Mouse (Mus musculus) hindbrain, embryonic 16.5 days (tissue): ENCODE measurements around the gene Spdef. TPM values are rescaled to one million over a fixed set of nuclear protein-coding genes. Genes with fewer than 3 reads are reported as not detected.
A peak's percentile ranks its signal among the peaks of the same experiment; 100 is the strongest.

Experiments used
- ATAC-seq: fragments of 200-750 bp; cut with Nextera tagmentation; 2 replicates; pipeline ENCODE4 v1.8.0; 2017; ENCODE audit warnings: moderate TSS enrichment, moderate library complexity
- H3K27ac ChIP-seq: fragments of 300-500 bp; sonication (generic); 2 replicates; pipeline ENCODE4 v1.5.1; 2014; ENCODE audit warnings: low read depth, mild to moderate bottlenecking, control low read depth, low read length, moderate library complexity
- H3K27me3 ChIP-seq: fragments of 300-500 bp; sonication (generic); replicated peaks from 2 replicates; pipeline ENCODE4 v1.6.1; 2014; ENCODE audit warnings: low read length; ENCODE audit not compliant: control insufficient read depth, insufficient read depth
- H3K36me3 ChIP-seq: fragments of 300-500 bp; sonication (generic); 2 replicates; pipeline ENCODE4 v1.6.1; 2014; ENCODE audit warnings: mild to moderate bottlenecking, low read length, moderate library complexity, mixed read lengths; ENCODE audit not compliant: control insufficient read depth, insufficient read depth
- H3K4me1 ChIP-seq: fragments of 300-500 bp; sonication (generic); 2 replicates; pipeline ENCODE4 v1.6.1; 2014; ENCODE audit warnings: low read depth, low read length; ENCODE audit not compliant: control insufficient read depth, insufficient read depth
- H3K4me2 ChIP-seq: fragments of 300-500 bp; sonication (generic); 2 replicates; pipeline ENCODE4 v1.6.1; 2014; ENCODE audit warnings: mild to moderate bottlenecking, low read length, control low read depth, moderate library complexity
- H3K4me3 ChIP-seq: fragments of 300-500 bp; sonication (generic); 2 replicates; pipeline ENCODE4 v1.5.1; 2014; ENCODE audit warnings: mild to moderate bottlenecking, low read length, control low read depth, moderate library complexity
- H3K9ac ChIP-seq: fragments of 300-500 bp; sonication (generic); 2 replicates; pipeline ENCODE4 v1.6.1; 2014; ENCODE audit warnings: low read depth, mild to moderate bottlenecking, control low read depth, low read length, moderate library complexity
- H3K9me3 ChIP-seq: fragments of 300-500 bp; sonication (generic); 2 replicates; pipeline ENCODE4 v1.6.1; 2014; ENCODE audit warnings: mild to moderate bottlenecking, low read length, moderate library complexity; ENCODE audit not compliant: control insufficient read depth
- WGBS: fragments of 180-500 bp; shearing (Covaris S2); extraction: QIAGEN DNeasy Blood & Tissue Kit; methylation state at CpG from one replicate; pipeline ENCODE4 v1.1.7; 2014; 5-methylcytosine and 5-hydroxymethylcytosine counted together
- polyA plus RNA-seq: library from polyadenylated mRNA; unstranded; fragments of >200 nt; fragmentation: Nextera tagmentation; extraction: Ambion mirVana; gene quantifications from 2 replicates; pipeline ENCODE4 v1.2.1, GENCODE M21; 2015

The Spdef gene
- polyA plus RNA-seq = 0.60 and 1.6 TPM in 2 replicates

DNA sequence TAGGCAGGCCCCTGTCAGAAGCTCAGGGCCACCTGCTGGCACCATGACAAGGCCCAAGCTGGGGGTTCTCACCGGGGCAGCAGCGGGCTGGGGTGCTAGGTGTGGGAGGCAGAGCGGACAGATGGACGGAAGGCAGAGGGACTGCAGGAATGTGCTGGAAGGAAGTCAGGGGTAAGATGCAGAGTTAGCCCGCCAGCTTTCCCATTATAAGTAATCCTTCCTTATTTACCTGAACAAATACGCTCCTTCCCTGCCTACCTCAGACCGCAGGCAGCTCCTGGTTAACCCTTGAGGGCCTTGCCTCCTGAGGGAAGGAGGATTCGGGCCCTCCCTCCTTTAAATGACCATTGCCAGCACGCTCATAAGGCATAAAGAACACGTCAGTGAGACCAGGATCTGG lies at the start of gene Spdef:
Gene Spdef, minus strand, starts transcription at position 186 of the 400 bp plus-strand sequence.
- Histone ChIP-seq H3K9ac (no peak within 1 kb of the TSS), H3K4me2 (no peak within 1 kb of the TSS), H3K36me3 (no peaks in the 10 kb centered on the region), H3K27ac (no peak within 1 kb of the TSS), H3K9me3 (no peaks in the 10 kb centered on the region), H3K27me3 (no peaks in the 10 kb centered on the region), H3K4me1 (peaks cover 8% of the 10 kb centered on the region; the same call in 1 of the 2 replicates), H3K4me3 (no peak within 1 kb of the TSS)
- ATAC-seq = no peak
- 77% methylated on average over 10 of the region's 10 CpGs for WGBS

DNA sequence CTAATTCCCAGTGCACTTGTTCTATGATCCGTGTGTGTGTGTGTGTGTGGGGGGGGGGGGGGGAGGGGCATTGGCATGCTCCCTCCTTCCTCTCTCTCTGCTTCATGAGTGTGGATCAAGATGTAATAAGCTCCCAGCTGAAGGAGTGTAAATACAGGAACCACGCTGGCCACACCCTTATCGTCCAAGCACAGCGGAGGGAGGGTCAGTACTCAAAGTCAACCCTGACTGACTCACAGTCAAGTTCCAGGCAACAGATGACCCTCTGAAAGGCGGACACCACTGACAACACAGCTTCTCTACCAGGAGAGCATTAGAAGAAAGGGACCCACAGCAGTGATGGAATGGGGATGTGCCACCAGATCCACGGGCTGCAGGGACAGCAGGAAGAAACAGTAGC lies 49.1 kb upstream of the Spdef start:
- H3K27ac ChIP-seq = no peak overlapping the region
- no peaks in the 10 kb centered on the region for H3K36me3 ChIP-seq
- H3K4me2 ChIP-seq = no peak overlapping the region
- no peak overlapping the region for H3K4me3 ChIP-seq
- no peaks in the 10 kb centered on the region for H3K4me1 ChIP-seq
- H3K9me3 ChIP-seq = no peaks in the 10 kb centered on the region
- H3K9ac ChIP-seq = no peak overlapping the region
- no peak for ATAC-seq
- 87% methylated on average over 6 of the region's 6 CpGs for WGBS
- H3K27me3 ChIP-seq = no peaks in the 10 kb centered on the region

DNA sequence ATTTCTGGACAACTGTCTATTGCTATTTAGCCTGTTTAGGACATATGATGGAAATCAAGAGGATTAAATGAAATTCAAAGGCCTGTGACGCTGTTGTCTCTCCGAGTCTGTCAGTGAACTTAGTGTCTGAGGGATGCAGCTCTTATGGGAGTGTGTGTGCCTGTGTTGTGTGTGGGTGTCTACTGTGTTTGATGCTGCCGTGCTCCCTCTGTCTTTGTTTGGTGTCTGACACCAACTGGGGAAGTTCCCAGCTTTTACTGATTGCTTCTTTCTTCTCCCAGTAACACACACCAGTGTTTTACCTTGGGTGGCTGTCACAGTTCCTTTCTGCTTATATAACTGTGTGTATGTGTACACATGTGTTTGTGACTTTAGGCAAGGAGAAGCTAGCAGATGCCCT lies 45.4 kb upstream of the Spdef start:
- WGBS = 91% methylated on average over 3 of the region's 3 CpGs
- Histone ChIP-seq H3K9ac (no peak overlapping the region), H3K4me2 (no peak overlapping the region), H3K9me3 (no peaks in the 10 kb centered on the region), H3K36me3 (no peaks in the 10 kb centered on the region), H3K4me3 (no peak overlapping the region), H3K27ac (no peak overlapping the region), H3K4me1 (no peaks in the 10 kb centered on the region), H3K27me3 (no peaks in the 10 kb centered on the region)
- ATAC-seq = no peak

DNA sequence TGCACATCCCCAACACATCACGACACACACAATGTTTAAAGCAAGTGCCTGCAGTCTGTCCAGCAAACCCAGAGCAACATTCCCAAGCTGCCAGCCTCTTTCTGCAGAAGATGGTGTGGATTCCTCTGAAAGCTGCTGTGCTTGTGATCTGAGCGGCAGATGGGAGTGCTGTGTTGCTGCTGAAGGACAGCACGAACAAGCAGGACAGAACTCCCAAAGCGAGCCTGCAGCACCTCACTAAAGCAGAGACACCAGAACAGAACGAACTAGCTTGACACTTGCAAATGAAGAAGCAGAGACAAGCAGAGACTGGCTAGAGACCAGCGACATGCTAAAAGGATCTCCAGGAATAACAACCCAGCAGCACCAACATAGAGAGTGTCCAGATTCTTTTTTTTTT lies 42.9 kb upstream of the Spdef start:
- no peak for ATAC-seq
- Histone ChIP-seq H3K9me3 (no peaks in the 10 kb centered on the region), H3K27me3 (no peaks in the 10 kb centered on the region), H3K4me2 (no peak overlapping the region), H3K4me3 (no peak overlapping the region), H3K27ac (no peak overlapping the region), H3K9ac (no peak overlapping the region), H3K36me3 (no peaks in the 10 kb centered on the region), H3K4me1 (no peaks in the 10 kb centered on the region)
- 84% methylated on average over 6 of the region's 6 CpGs for WGBS

DNA sequence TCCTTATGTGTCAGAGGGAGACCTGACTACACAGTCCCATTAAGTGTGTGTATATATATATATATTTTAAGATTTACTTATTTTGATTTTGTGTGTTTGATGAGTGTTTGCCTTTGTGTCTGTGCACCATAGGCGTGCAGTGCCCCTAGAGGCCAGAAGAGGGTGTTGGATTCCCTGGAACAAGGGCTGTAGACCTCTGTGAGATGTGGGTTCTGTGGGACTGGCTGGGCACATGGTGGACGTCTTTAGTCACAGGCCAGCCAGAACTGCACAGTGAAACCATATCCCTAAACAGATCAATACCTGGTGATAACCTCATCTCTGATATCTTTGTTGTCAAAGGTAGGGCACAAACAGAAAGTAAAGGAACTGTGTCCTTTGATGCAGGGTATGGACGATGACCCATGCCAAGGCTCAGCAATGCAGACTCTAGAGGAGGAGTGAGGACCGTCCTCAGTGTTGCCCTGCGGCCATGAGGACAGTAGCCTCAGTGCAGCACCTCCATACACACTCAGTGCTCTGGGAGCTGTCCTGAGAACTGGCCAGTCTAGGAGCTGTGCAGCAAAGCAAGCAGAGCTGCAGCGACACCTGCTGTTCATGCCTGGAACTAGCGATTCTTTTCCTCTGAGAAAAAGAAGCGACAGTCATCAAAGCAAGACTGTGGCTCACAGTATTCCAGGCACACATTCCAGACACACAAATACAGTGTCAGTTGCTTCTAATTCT lies 40.2 kb upstream of the Spdef start:
- H3K36me3 ChIP-seq = peaks cover 9% of the 10 kb centered on the region
- 59% methylated on average over 8 of the region's 8 CpGs for WGBS
- H3K4me3 ChIP-seq = no peak overlapping the region
- ATAC-seq = peak; percentile 72
- no peaks in the 10 kb centered on the region for H3K27me3 ChIP-seq
- no peak overlapping the region for H3K9ac ChIP-seq
- no peaks in the 10 kb centered on the region for H3K4me1 ChIP-seq
- no peak overlapping the region for H3K27ac ChIP-seq
- no peak overlapping the region for H3K4me2 ChIP-seq
- H3K9me3 ChIP-seq = no peaks in the 10 kb centered on the region

DNA sequence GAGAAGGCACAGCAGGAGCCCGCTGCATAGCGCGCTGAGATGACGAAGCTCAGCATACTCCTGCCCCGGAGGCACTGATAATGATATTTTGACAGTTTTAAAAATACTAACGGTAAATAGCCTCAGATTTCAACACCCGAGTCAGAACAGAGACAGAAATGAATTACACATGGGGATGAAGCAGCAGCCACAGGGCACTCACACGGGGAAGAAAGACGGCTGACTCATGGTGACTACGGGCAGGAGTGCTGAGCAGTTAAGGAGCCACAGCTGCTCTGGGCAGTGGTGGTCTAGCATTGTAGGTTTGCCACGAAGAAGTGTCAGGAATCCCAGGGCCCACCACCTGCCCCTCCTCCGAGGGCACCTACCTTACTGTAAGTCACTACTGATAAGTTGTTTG lies 38.8 kb upstream of the Spdef start:
- Histone ChIP-seq H3K9ac (no peak overlapping the region), H3K4me2 (no peak overlapping the region), H3K27ac (no peak overlapping the region), H3K9me3 (no peaks in the 10 kb centered on the region), H3K27me3 (no peaks in the 10 kb centered on the region), H3K4me1 (no peaks in the 10 kb centered on the region), H3K4me3 (no peak overlapping the region), H3K36me3 (peaks cover 9% of the 10 kb centered on the region)
- 77% methylated on average over 12 of the region's 12 CpGs for WGBS
- no peak for ATAC-seq

DNA sequence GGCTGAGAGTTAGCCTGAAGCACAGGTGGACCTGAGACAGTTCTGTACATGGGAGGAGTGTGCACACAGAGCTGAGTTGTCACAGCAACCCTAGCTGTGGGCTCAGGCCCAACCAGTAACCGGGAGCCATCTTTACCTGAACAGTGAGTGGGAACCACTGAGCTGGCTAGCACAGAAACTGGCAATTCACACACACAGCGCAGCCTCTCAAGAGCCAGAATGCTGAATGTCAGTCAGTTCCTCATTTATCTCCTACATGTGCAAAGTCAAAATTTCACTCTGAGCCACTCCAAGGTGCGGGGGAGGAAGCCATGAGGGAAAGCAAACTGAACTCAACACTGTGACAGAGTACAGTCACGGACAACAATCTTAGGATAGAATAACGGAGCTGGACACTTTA lies 38.4 kb upstream of the Spdef start:
- Histone ChIP-seq H3K27ac (no peak overlapping the region), H3K4me3 (no peak overlapping the region), H3K9me3 (no peaks in the 10 kb centered on the region), H3K4me1 (no peaks in the 10 kb centered on the region), H3K27me3 (no peaks in the 10 kb centered on the region), H3K9ac (no peak overlapping the region), H3K36me3 (peaks cover 9% of the 10 kb centered on the region), H3K4me2 (no peak overlapping the region)
- ATAC-seq = no peak
- WGBS = 88% methylated on average over 5 of the region's 5 CpGs

DNA sequence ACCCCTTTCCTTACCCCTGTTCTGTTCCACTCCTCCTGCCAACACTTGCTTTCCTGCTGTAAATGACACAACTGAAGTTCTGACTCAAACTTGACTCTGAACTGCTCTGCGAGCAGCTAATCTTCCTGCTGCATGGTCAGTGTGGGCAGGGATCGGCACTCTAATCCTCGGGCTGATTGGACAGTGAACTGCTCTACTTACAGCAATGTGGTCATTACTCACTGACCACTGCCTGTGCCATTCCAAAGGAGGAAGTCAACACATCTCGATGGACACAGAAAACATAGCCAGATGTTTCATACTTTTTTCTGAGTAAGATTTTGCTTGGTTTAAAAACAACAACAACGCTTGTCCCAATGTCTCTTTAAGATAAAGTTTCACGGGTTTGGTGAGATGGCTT lies 36.3 kb upstream of the Spdef start:
- H3K36me3 ChIP-seq = peaks cover 9% of the 10 kb centered on the region
- ATAC-seq = no peak
- H3K4me1 ChIP-seq = peaks cover 7% of the 10 kb centered on the region; the same call in 1 of the 2 replicates
- no peak overlapping the region for H3K4me2 ChIP-seq
- no peaks in the 10 kb centered on the region for H3K9me3 ChIP-seq
- H3K4me3 ChIP-seq = no peak overlapping the region
- H3K9ac ChIP-seq = no peak overlapping the region
- H3K27me3 ChIP-seq = no peaks in the 10 kb centered on the region
- no peak overlapping the region for H3K27ac ChIP-seq
- 97% methylated on average over 6 of the region's 6 CpGs for WGBS

DNA sequence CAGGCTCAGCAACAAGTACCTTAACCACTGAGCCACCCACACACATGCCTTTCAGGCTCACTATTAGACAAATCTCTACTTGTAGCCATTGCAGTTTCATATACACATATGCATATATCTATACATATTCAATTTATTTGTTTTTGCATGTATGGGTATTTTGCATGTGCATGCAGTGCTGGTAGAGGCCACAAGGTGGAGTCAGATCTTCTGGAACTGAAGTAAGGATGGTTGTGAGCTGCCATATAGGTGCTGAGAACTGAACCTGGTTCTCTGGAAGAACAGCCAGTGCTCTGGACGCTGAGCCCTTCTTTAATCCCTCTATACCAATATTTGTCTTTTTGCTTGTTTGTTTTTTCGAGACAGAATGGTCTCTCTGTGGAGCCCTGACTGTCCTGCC lies 35.7 kb upstream of the Spdef start:
- WGBS = 97% methylated on average over 2 of the region's 2 CpGs
- ATAC-seq = no peak
- no peak overlapping the region for H3K9ac ChIP-seq
- H3K27ac ChIP-seq = no peak overlapping the region
- H3K27me3 ChIP-seq = no peaks in the 10 kb centered on the region
- H3K4me3 ChIP-seq = no peak overlapping the region
- H3K4me1 ChIP-seq = peaks cover 7% of the 10 kb centered on the region; the same call in 1 of the 2 replicates
- H3K4me2 ChIP-seq = no peak overlapping the region
- H3K36me3 ChIP-seq = peaks cover 9% of the 10 kb centered on the region
- H3K9me3 ChIP-seq = no peaks in the 10 kb centered on the region
